Mouse (Mus musculus): ENCODE measurements at regions not wholly inside any gene's neighbourhood (a gene's known extent, or its start where the extent isn't known, plus 50 kb on each side); places are given as distances from the start of the nearest gene placed in this dataset.

DNA sequence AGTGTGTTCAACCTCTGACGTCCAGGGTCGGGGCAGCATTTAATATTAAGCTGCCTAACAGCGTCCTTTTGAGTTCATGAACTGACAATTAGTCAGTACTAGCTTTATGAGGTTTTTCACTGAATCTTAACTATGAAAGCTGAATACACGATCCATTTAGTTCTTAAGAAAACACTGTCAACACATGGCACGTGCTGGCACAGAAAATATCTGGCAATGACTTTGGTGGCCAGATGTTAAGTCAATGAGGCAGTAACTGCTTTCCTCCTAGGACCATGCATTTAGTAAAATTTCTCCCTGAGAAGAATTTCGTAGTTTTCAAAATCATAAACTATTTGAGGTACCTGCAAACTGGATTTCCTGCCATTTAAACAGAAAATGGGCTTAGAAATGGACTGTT is 191.4 kb upstream of the Sox2 start:
- no peak for DNase-seq

DNA sequence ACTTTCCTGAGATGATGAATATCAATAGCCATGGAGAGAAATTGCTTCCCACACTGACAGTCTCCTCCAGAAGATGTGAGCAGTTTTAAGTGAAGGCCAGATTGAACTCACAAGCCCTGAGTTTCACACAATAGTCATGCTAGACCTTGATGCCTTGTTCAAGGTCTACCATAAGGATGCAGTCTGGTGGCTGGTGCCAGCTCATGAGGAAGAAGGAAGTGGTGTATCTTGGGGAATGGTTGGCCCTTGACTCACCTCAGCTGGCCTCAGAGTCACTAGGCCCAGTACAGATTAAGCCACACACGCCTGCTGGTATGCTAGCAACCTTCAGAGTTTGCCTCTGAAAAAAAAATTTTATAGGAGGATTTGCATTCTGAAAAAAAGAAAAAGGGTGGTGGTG is 192.4 kb upstream of the Sox2 start:
- DNase-seq, result no peak

DNA sequence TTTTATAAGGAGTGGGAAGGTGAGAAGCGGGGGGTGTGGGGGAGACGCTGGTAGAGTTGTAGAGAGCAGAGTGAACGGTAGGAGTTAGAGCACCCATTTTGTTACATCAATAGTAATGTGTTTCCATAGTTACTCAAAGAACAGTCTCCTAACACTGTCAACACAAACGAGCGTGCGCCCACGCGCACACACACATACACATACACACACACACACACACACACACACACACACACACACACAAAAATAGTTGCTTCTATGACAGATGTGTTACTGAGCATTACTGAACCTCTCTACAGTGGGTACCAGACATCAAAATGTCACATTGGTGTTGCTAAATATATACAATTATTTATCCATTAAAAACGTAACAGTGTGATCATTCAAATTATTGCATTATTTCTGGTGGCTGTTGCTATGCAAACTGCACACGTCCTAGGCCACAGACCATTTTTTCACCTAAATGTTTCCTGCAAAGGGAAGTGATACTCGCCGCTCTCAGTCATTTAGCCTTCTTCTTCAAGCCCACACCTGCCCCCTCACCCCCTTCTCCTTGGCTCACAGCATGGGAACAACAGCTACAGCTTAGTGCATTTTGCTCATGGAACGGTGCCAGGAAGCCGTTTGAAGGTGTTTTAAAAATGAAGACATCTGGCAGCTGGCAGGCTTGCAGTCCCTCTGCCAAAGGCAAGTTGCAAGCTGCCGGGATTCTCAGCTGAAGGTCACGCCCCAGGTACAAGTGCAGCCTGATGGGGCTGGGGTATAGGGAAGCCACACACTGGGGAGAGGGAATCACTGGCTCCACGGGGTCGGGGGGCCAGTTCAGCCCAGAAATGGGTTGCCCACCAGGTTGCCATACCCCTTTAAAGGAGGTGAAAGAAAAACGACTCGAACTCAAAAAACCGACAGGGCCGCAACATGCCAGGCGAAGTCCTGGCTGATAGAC is 193.4 kb upstream of the Sox2 start:
- DNase-seq, result peak; percentile 49

DNA sequence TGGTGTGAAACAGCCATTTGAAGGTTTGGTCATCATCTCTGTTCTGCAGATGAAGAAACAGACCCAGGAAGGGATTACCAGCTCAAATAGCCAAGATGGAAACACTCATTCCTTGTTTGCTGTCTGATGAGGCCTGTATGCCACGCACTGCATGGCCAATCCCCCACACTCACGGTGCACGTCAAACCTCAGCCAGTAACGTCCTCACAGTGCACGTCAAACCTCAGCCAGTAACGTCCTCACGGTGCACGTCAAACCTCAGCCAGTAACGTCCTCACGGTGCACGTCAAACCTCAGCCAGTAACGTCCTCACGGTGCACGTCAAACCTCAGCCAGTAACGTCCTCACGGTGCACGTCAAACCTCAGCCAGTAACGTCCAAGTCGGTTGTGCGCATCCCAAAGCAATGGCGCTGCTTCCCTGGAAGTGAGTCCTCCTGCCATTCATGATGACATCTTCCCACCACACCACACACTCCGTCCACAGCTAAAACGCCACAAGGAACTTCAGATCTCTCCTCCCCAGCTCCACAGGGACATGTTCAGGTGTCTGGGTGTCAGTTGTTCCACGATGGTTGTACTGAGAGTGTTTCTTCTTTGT is 196.1 kb upstream of the Sox2 start:
- DNase-seq, result no peak

DNA sequence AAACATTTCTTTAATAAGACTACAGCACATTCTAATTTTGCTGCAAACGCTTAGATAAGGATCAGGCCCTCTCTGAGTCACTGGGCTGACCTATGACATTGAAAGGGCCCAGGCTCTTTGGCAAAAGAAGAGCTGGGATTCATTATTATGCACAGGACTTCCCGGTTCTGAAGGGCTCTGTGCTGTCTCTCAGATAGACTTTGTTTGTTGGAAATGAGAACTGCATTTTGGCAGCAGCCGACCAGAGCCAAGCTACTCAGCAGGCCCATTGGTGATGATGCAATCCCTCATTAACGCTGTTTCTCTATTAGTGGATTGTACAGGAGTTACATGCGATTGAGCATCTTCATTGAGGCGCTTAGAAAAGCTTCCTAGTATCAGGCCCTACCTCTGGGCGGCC is 204.9 kb upstream of the Sox2 start:
- DNase-seq, result no peak

DNA sequence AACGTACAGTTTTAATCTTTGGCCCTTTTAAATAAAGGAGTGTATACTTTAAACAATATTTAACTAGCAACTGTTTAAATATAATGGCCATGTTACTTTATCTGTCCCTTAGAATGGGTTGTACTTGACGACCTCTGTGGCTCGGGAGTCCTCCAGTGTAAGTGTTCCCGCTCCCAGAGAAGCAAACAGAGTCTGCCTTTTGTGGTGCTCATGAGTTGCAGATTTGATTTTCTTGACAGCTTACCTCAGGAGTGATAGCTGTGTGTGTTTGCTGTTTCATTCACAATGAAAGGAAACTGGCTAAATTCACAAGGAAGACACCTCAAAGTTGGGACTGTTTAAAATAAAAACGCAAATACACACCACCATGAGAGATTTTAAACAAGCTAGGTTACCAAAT is 205.4 kb upstream of the Sox2 start:
- no peak for DNase-seq

DNA sequence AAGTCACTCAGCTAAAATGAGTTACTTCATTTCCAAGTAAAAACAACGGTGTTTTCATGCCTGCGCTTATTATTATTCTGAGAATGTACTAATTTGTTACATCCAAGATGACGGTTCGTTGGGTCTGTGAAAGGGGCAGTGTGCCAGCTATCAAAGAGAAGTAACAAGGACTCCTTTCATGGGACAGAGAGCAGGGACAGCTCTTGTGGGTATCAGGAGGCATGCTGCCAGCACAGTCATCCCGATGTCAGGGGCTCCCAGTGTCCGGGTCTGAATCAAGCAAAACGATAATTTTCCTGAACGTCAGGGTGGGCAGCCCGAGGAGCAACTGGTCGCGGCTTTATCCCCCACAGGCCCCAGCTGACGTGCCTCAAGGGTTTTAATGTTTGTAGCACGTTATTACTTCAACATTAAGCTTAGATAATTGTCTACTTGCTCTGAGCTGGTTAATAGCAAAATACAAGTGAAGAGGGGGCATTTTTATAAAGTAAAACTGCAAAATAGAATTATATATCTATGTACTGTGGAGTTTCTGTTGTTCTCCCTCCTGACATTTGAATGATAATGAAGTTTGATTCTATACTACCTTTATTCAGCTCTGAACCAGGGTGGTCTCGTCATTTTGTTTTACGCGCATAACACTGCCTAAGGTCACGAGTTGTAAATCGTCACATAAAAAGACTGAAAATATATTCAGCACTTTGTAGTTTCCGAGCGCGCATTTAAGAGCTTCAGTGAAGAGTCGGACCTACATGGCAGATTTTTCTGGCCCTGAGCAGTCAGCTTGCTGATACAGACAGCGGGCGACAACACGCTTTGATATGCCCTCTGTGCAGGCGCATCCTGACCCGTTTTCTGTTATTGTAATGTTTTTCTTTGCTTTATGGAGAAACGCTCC is 206.2 kb upstream of the Sox2 start:
- DNase-seq, result peak; percentile 56

DNA sequence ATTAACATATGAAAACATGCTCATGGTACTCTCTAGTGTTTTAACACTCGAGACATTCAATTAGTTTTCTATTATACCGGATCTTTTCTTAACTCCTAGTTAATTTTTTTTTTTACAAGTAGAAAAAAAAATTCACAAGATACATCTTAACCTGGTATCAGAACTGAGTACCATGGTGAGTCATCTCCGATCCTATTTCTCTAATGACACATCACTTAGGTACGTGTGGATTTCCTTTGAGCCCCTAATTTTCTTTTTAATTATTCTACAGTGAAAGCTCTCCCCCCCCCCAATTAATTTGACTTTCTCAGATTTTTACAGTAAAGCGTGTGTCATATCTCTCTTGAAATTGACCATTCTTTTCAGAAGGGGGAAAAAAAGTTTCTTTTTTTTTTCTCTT is 206.9 kb upstream of the Sox2 start:
- DNase-seq, result no peak

DNA sequence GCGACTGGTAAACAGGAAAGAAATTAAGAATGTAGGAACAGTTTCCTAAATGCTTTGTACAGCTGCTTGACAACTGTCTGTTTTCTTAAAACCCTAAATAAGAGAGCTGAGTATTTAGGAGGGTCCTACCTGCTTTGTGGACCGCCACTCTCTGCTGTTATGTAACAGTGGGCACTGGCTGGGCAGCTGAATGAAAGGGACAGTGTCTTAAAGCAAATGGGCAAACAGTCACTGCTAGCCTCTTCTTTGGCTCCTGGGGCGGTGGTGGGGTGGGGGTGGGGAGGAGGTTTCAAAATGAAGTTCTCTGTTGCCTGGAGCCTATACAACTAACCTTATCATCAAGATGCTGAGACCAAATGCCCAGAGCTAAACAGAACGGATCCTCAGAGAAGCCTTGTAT is 208.4 kb upstream of the Sox2 start:
- DNase-seq, result no peak

DNA sequence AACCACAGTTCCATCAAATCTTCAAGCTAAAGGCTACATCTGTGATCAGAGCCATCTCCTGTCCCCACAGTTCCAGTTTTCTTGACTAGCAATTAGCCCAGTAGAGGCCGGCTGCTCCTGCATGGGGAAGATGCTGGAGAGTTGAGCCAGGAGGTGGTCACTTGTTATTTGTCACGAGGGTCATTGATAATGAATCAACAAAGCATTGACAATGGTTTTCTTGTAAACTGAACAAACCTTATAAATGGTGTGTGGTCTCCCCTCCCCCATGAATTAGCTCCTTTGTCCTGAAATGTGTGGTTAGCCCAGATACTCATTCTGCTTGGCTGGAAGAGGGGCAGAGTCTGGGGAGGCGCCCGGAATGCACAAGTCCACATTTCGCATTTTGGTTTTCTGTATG is 208.9 kb upstream of the Sox2 start:
- DNase-seq, result no peak

DNA sequence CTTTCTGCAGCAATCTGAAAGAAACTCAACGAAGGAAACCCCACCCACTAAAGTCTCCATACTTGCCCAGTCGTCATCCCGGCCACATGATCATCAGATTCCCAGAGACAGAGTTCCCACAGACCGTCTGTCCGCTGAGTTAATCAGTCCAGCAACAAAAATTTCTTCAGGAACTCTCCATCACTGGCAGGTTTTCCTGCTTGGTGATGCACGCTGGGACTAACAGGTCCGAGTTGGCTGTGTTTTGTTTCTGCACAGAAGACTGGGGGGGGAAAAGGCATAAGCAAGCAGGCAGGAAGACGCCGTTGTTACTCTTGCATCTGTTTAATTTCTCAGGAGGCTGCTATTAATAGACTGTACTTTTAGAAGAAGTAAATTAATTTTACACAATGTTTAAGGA is 215.3 kb upstream of the Sox2 start:
- no peak for DNase-seq

DNA sequence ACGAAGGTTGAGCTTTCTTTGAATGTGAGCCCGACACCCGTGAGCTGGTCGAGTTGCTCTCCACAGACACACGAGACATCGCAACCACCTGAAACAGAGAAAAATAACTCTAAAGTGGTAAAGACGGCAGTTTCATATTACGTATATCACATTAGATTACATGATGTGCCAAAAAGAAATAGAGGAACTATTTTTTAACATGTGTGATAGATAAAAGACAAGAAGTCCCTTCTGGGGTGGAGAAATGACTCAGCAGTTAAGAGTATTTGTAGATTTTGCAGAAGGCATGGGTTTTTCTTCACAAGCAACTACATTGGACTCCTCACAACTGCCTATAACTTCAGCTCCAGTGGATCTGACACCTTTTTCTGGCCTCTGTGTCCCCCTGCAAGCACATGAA is 222.2 kb upstream of the Sox2 start:
- no peak for DNase-seq

DNA sequence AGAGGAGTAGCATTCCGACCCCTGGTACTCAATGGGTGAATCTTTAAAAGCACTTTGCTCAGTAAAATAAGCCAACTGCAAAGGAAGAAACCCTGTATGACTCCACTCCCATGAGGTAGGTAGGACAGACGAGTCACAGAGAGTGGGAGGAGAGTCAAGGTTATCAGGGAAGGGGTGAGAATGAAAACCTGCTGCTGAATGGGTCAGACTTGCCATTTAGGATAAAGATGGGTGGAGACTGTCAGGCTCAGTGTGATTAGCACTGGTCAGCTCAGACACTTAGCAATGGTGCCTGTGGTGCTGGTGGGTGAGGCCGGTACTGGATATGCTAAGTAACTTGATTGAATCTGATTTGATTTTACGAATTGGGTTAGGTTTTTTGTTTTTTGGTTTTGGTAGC is 222.7 kb upstream of the Sox2 start:
- no peak for DNase-seq

DNA sequence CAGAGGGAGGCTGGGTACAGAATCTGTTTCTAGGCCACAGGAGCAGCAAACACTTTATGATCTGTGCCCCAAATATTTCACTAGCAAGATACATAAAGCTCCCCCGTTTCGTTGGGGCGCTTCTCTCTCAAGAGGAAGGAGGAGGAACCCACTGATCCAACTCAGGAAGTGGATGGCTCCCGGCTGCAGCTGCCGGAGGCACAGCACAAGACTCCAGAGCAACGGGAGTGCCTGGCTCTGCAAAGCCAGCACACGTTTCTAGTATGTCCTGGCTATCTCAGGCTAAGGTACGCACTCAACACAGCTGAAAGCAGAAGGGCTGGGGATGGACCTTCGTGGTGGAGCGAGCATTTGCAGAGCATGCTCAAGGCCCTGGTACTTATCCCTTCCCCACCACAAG is 223.2 kb upstream of the Sox2 start:
- no peak for DNase-seq

DNA sequence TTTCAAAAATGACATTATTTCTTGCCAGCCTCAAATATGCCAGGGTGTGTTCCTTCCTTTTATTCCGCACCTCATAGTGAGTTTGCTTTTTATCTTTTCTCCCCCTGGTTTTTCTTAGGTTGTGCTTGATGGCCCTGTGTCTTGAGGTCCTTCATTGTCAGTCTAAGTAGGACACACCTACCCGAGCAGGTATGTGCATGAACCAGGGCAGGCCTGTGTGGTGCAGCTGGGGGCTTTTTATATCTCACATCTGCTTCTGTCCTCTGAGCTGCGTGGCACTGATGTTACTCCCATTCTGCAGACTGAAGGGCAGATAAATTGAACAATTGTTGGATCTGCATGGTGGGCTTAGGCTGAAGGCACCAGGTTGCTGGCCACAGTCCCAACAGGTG is 238.3 kb upstream of the Sox2 start:
- DNase-seq, result no peak

DNA sequence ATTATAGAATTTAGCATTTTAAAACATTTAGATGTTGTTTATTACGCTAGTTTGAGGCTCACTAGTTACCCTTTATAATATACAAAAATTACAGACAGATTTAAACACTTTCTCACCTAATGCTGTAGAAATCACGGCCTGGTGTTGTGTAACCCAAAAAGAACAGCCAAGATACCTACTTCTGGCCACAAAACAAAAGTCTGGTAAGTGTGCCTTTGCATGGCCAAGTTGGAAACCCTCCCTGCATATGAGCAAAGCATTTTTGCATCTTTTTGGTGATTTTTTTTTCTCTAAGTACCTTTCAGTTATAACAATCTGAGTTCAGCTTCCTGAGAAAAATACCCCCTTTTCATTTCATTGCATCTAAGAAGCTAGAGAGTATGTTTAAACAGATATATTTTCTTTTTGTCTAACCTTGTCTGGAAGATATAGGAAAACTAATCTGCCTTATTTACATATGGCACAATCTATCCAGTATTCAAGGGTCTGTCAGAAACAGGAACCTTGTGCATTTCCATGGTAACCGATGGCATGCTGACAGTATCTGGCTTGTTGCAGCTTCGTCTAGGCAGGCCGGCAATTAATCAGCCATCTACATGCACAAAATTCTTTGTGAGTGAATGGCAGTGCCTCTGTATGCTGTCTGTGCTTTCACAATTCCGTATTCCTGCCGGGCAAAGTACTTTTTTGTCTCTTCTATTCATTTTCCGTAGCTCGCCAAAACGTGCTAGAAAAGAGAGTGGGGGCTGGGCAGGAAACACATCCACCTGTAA is 238.9 kb upstream of the Sox2 start:
- no peak for DNase-seq

DNA sequence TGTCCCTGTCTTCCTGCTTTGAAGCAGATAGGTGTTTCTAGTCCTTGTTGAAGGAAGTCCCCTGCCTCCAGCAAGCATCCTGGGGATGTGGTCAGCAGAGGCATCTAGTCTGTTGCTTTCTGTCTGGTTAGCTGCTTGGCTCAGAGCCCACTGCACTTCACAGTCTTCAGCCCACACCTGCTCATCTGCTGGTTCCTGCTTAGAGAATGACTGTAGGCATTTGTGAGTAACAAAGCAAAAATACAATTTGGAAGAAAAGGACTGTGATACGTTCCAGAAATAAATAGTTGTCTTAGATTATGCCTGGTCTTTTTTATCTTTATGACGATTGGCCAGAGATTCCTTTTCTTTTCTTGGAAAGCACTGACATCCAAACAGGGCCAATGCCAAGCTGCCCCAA is 246.6 kb upstream of the Sox2 start:
- DNase-seq, result peak; percentile 17

DNA sequence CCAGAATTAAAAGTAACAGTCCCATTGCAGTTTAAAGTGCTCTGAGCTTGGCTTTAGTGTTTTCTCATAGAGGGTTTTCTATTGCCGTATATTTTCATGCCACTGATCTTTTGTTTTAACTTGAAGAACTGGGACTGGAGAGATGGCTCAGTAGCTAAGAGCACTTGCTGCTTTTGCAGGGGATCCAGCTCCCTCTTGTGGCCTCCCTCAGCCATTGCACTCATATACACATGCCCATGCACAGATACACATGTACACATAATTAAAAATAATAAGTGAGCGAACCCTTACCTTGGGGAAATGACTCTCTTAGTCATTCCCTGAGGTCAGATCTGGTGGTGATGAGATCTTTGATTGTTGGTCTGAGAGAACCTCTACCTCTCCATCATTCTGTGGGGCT is 258.9 kb upstream of the Sox2 start:
- no peak for DNase-seq

DNA sequence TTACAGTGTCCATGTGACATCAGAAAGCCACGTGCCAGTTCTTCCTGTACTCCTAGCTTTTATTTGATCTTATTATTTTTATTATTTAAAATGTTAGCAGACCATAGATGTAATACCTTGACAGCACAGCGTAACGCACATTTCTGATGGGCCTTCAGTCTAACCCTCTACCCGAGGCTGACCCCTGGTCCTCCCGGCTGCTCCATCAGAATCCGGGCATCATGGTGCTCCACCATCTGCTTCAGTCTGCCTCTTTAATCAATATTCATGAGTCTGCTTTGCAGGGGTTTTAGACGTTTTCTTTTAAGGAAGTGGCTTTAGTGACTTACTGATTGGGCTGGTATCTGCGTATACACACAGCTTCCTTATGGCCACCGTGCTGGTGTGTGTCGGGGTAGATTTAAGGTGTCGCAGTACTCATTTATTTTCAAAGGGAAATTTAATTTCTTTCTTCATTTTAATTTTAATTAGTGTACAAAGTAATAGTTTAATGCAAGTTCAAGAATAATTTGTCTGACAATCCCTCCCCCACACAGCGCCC is 265.2 kb upstream of the Sox2 start:
- no peak for DNase-seq

DNA sequence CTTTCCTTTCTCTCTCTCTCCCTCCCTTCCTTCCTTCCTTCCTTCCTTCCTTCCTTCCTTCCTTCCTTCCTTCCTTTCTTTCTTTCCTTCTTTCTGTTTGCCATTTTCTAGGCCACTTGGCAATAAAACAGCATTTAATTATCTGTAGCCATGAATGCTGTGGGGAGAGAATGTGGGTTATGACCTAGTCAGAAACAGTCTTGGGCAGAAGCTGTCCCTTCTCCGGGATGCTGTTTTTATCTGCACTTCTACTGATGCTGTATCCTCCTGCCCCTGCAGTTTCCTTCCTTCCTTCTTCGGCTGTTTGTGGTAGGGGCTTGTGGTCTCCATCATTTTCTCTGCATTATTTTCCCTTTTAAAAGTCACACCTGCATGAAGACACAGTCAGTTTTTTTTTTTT is 272.3 kb upstream of the Sox2 start:
- DNase-seq, result no peak

DNA sequence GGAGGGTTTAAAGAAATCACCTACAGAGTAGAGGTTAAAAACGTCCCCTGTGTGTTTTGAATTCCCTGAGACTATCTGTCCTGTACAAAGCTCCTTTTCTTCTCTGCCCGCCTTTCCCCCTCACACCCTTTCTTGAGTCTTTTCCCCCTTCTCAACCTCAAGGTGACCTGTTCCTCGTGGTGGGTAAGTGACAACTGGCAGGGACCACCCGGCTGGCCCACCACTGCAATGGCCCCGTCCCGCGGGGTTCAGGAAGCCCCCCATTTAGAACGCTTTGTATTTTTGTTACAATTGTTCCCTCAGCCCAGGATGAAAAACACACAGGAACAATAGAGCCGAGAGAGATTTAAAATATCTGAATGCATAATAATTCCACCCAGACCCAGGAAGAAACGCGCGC is 272.9 kb upstream of the Sox2 start:
- no peak for DNase-seq

DNA sequence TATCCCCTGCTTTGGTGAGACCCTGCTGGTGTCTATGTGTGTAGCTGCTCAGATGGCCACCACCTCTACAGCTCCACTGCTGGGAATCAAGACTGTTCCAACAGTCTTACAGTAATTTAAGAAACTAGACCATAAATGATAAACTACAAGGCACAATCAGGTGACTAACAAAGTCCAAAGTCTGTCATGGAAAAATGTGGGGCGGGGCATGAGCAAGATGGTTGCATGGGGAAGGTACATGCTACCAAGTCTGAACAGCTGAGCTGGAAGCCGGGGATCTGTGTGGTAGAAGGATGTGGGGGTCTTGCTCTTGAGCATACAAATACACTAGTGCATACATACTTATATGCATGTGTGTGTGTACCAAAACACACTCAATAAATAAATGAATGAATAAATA is 278.8 kb upstream of the Sox2 start:
- DNase-seq, result no peak

DNA sequence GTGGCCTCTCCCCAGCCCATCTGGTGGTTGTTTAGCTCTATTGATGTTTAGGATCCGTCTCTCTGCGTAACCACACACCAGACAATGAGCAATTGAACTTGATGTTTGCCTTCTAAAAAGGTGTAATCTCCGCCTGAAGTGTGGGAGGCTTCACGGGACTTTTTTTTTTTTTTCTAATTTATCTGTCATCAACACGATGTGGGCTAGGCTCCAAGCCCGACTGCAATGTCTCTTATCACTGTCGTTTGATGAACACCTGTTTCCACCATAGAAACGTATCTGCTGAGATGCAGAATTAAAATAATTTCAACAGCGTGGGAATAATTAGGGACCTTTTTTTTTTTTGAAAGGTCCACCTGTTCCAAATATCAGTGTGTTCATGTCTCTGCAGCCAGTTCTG is 257.0 kb upstream of the Dnajc19 start:
- DNase-seq, result no peak
